Mouse (Mus musculus): ENCODE data around the gene Fcho2.

- TF ChIP-seq EP300 (IDR thresholded peaks at IDR 0.05; ENCODE audit: low read depth) = no peak
- TF ChIP-seq CTCF (IDR thresholded peaks at IDR 0.05; ENCODE audit: low read depth) = no peak
Observed at GRCm38 (mm10) chr13:98755886-98756285, 59.4 kb downstream of the Fcho2 start.
